Mouse (Mus musculus): ENCODE measurements around the gene Ddt.

Gene Ddt

GRCm38 (mm10) chr10:75772795-75773664 lies at the start of gene Ddt:
TSS of gene Ddt (minus strand) at chr10:75773414.
- in situ Hi-C loops (cut with MboI, MseI) = no loop called here

GRCm38 (mm10) chr10:75822443-75822842 lies 49.2 kb upstream of the Ddt start, which contains the start of gene Gstt4:
TSS of gene Gstt4 (minus strand) at chr10:75822543.
- in situ Hi-C loops (cut with MboI, MseI) = no loop called here

- in situ Hi-C loops (cut with MboI, MseI) = no loop called here
These were observed 46.7 kb upstream of the Ddt start for GRCm38 (mm10) chr10:75819882-75820281.

- in situ Hi-C loops (cut with MboI, MseI) = no loop called here
These were observed 45.4 kb upstream of the Ddt start for GRCm38 (mm10) chr10:75818641-75819040.

GRCm38 (mm10) chr10:75804217-75804616 lies 31.0 kb upstream of the Ddt start:
- in situ Hi-C loops (cut with MboI, MseI) = no loop called here

- in situ Hi-C loops (cut with MboI, MseI) = no loop called here
These were observed 25.0 kb upstream of the Ddt start, which contains the start of gene Gstt1 for GRCm38 (mm10) chr10:75798176-75798696. TSS of gene Gstt1 (minus strand) at chr10:75798584.

GRCm38 (mm10) chr10:75797619-75798175 lies 24.5 kb upstream of the Ddt start:
- in situ Hi-C loops (cut with MboI, MseI) = no loop called here

- in situ Hi-C loops (cut with MboI, MseI) = no loop called here
These were observed 23.7 kb upstream of the Ddt start for GRCm38 (mm10) chr10:75796731-75797516.

- in situ Hi-C loops (cut with MboI, MseI) = no loop called here
These were observed 21.7 kb upstream of the Ddt start for GRCm38 (mm10) chr10:75794880-75795279.

GRCm38 (mm10) chr10:75790773-75791172 lies 17.6 kb upstream of the Ddt start:
- in situ Hi-C loops (cut with MboI, MseI) = no loop called here

GRCm38 (mm10) chr10:75789841-75790240 lies 16.6 kb upstream of the Ddt start:
- in situ Hi-C loops (cut with MboI, MseI) = no loop called here

- in situ Hi-C loops (cut with MboI, MseI) = no loop called here
These were observed 16.0 kb upstream of the Ddt start for GRCm38 (mm10) chr10:75789081-75789735.

- in situ Hi-C loops (cut with MboI, MseI) = no loop called here
These were observed 15.1 kb upstream of the Ddt start for GRCm38 (mm10) chr10:75788277-75788676.

- in situ Hi-C loops (cut with MboI, MseI) = no loop called here
These were observed 12.2 kb upstream of the Ddt start for GRCm38 (mm10) chr10:75785442-75785841.

- in situ Hi-C loops (cut with MboI, MseI) = loop anchor here (5.0 kb wide), 1 partner anchor 46 kb away; no protein-coding TSS in a partner anchor
These were observed 7.8 kb upstream of the Ddt start, which contains the start of the genes Gm20441 and Gstt3 for GRCm38 (mm10) chr10:75780769-75781578. TSS of gene Gm20441 (minus strand) at chr10:75780954. TSS of gene Gstt3 (minus strand) at chr10:75781414.

GRCm38 (mm10) chr10:75779206-75780174 lies 6.3 kb upstream of the Ddt start:
- in situ Hi-C loops (cut with MboI, MseI) = loop anchor here (5.0 kb wide), 1 partner anchor 48 kb away; no protein-coding TSS in a partner anchor

- in situ Hi-C loops (cut with MboI, MseI) = no loop called here
These were observed 4.7 kb upstream of the Ddt start for GRCm38 (mm10) chr10:75777885-75778284.

GRCm38 (mm10) chr10:75776562-75776961 lies 3.3 kb upstream of the Ddt start:
- in situ Hi-C loops (cut with MboI, MseI) = no loop called here

- in situ Hi-C loops (cut with MboI, MseI) = no loop called here
These were observed 1.4 kb upstream of the Ddt start for GRCm38 (mm10) chr10:75774587-75774986.

Measured in T-helper 2 cell (primary cell).